Mouse (Mus musculus) brain, embryonic 14.5 days (tissue): ENCODE data around the gene Ctsd.

Source experiments
- CTCF ChIP-seq: fragments of 200-500 bp; IDR thresholded peaks from 2 replicates; pipeline ENCODE4 v1.5.1; 2012; ENCODE audit warnings: inconsistent platforms, mild to moderate bottlenecking, moderate library complexity, borderline replicate concordance; ENCODE audit not compliant: insufficient read depth, insufficient read length; ENCODE audit errors: extremely low read depth
- POLR2A ChIP-seq: fragments of 200-500 bp; IDR thresholded peaks from 2 replicates; pipeline ENCODE4 v1.6.1; 2012; ENCODE audit warnings: mild to moderate bottlenecking, inconsistent platforms, borderline replicate concordance; ENCODE audit not compliant: poor library complexity, insufficient read depth, insufficient read length, severe bottlenecking; ENCODE audit errors: extremely low read depth

DNA sequence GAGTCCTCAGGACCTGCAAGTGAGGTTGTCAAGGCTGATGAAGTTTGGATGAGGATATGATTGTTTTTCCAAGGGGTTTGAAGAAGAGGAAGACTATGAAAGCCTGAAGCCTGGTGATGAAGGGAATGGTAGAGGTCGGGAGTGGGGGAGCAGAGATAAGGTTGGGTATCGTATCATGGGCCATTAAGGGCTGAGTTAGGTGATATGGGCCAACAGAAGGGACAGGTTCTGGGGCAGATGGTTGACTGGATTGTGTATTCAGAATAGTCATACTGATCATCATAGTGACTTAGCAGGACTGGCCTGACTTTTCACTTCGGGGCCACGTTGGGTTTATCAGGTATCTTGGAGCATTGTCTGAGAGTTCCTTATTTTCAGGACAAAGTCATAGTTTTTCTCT lies 7.6 kb upstream of the Ctsd start:
- no peak for TF ChIP-seq POLR2A
- TF ChIP-seq CTCF, result no peak
